Mouse (Mus musculus) heart, embryonic 11.5 days (tissue): Measurements from ENCODE around the gene Hprt. TPM values are rescaled to one million over a fixed set of nuclear protein-coding genes. Genes with fewer than 3 reads are reported as not detected.

Source experiments
- ATAC-seq: fragments of 200-750 bp; cut with Nextera tagmentation; replicated peaks from 2 replicates; pipeline ENCODE4 v1.8.0; 2017; ENCODE audit warnings: moderate library complexity; ENCODE audit not compliant: insufficient number of reproducible peaks, low FRiP score, low TSS enrichment
- H3K27ac ChIP-seq: fragments of 300-500 bp; sonication (generic); 2 replicates; pipeline ENCODE4 v1.5.1; 2014; ENCODE audit warnings: mild to moderate bottlenecking, low read depth, low read length
- H3K27me3 ChIP-seq: fragments of 300-500 bp; sonication (generic); 2 replicates; pipeline ENCODE4 v1.6.1; 2014; ENCODE audit warnings: mild to moderate bottlenecking, low read length, mixed read lengths; ENCODE audit not compliant: control insufficient read depth, insufficient read depth
- H3K36me3 ChIP-seq: fragments of 300-500 bp; sonication (generic); 2 replicates; pipeline ENCODE4 v1.6.1; 2014; ENCODE audit warnings: mild to moderate bottlenecking, low read length, moderate library complexity, mixed read lengths; ENCODE audit not compliant: control insufficient read depth, insufficient read depth
- H3K4me1 ChIP-seq: fragments of 300-500 bp; sonication (generic); 2 replicates; pipeline ENCODE4 v1.6.1; 2014; ENCODE audit warnings: low read length; ENCODE audit not compliant: control insufficient read depth, insufficient read depth
- H3K4me2 ChIP-seq: fragments of 300-500 bp; sonication (generic); 2 replicates; pipeline ENCODE4 v1.6.1; 2014; ENCODE audit warnings: mild to moderate bottlenecking, moderate library complexity
- H3K4me3 ChIP-seq: fragments of 300-500 bp; sonication (generic); 2 replicates; pipeline ENCODE4 v1.5.1; 2014; ENCODE audit warnings: low read depth, low read length
- H3K9ac ChIP-seq: fragments of 300-500 bp; sonication (generic); 2 replicates; pipeline ENCODE4 v1.6.1; 2014; ENCODE audit warnings: mild to moderate bottlenecking, low read depth, low read length, moderate library complexity
- H3K9me3 ChIP-seq: fragments of 300-500 bp; sonication (generic); replicated peaks from 2 replicates; pipeline ENCODE4 v1.6.1; 2016; ENCODE audit warnings: low read length; ENCODE audit not compliant: control insufficient read depth
- WGBS: fragments of 180-500 bp; shearing (Covaris S2); extraction: QIAGEN DNeasy Blood & Tissue Kit; methylation state at CpG from one replicate; pipeline ENCODE4 v1.1.7; 2014; ENCODE audit not compliant: insufficient replicate concordance; 5-methylcytosine and 5-hydroxymethylcytosine counted together
- polyA plus RNA-seq: library from polyadenylated mRNA; unstranded; fragments of >200 nt; fragmentation: Nextera tagmentation; extraction: Ambion mirVana; gene quantifications from 2 replicates; pipeline ENCODE4 v1.2.1, GENCODE M21; 2014

Gene Hprt
- 172 and 183 TPM in 2 replicates for polyA plus RNA-seq

- H3K9ac ChIP-seq = peak within 1 kb of the TSS; percentile 91
- H3K27ac ChIP-seq = peak within 1 kb of the TSS; percentile 93
- H3K4me1 ChIP-seq = peaks cover 2% of the 10 kb centered on the region; the same call in 1 of the 2 replicates
- no peaks in the 10 kb centered on the region for H3K9me3 ChIP-seq
- peak; percentile 95 for ATAC-seq
- peak within 1 kb of the TSS; percentile 73 for H3K4me3 ChIP-seq
- no peaks in the 10 kb centered on the region for H3K27me3 ChIP-seq
- WGBS = 17% methylated on average over 56 of the region's 72 CpGs
- H3K36me3 ChIP-seq = no peaks in the 10 kb centered on the region
- H3K4me2 ChIP-seq = peak within 1 kb of the TSS; percentile 55
Observed at GRCm38 (mm10) chrX:52987905-52988783, at the start of gene Hprt. TSS of gene Hprt (plus strand) at chrX:52988137.

GRCm38 (mm10) chrX:52945509-52945908 is 42.4 kb upstream of the Hprt start:
- whole genome bisulfite sequencing = 80% methylated on average over 5 of the region's 5 CpGs
- H3K27ac ChIP-seq = no peak overlapping the region
- no peak overlapping the region for H3K9ac ChIP-seq
- H3K36me3 ChIP-seq = peaks cover 5% of the 10 kb centered on the region
- H3K27me3 ChIP-seq = no peaks in the 10 kb centered on the region
- H3K9me3 ChIP-seq = no peaks in the 10 kb centered on the region
- H3K4me1 ChIP-seq = no peaks in the 10 kb centered on the region
- ATAC-seq = no peak
- H3K4me3 ChIP-seq = no peak overlapping the region
- no peak overlapping the region for H3K4me2 ChIP-seq

- Histone ChIP-seq H3K27me3 (no peaks in the 10 kb centered on the region), H3K27ac (no peak overlapping the region), H3K4me1 (no peaks in the 10 kb centered on the region), H3K4me2 (no peak overlapping the region), H3K4me3 (no peak overlapping the region), H3K9ac (no peak overlapping the region), H3K36me3 (no peaks in the 10 kb centered on the region), H3K9me3 (no peaks in the 10 kb centered on the region)
- WGBS = 60% methylated on average over 2 of the region's 2 CpGs
- no peak for ATAC-seq
Observed at GRCm38 (mm10) chrX:52949713-52950112, 38.2 kb upstream of the Hprt start.

- H3K4me2 ChIP-seq = no peak overlapping the region
- H3K36me3 ChIP-seq = no peaks in the 10 kb centered on the region
- no peaks in the 10 kb centered on the region for H3K27me3 ChIP-seq
- H3K27ac ChIP-seq = no peak overlapping the region
- H3K4me3 ChIP-seq = no peak overlapping the region
- no peaks in the 10 kb centered on the region for H3K9me3 ChIP-seq
- ATAC-seq = no peak
- no peaks in the 10 kb centered on the region for H3K4me1 ChIP-seq
- 55% methylated on average over 4 of the region's 4 CpGs for WGBS
- H3K9ac ChIP-seq = no peak overlapping the region
Observed at GRCm38 (mm10) chrX:52956942-52957341, 31.0 kb upstream of the Hprt start.

- 43% methylated on average over 5 of the region's 5 CpGs for WGBS
- Histone ChIP-seq H3K36me3 (no peaks in the 10 kb centered on the region; the same call in 1 of the 2 replicates), H3K27ac (peak overlapping the region; percentile 54), H3K4me2 (no peak overlapping the region; the same call in 1 of the 2 replicates), H3K9me3 (no peaks in the 10 kb centered on the region), H3K27me3 (no peaks in the 10 kb centered on the region), H3K4me1 (no peaks in the 10 kb centered on the region), H3K4me3 (no peak overlapping the region), H3K9ac (no peak overlapping the region)
- no peak for ATAC-seq
Observed at GRCm38 (mm10) chrX:52961559-52962110, 26.3 kb upstream of the Hprt start.

- H3K4me2 ChIP-seq = no peak overlapping the region
- no peaks in the 10 kb centered on the region for H3K4me1 ChIP-seq
- WGBS = 55% methylated on average over 2 of the region's 2 CpGs
- H3K9ac ChIP-seq = no peak overlapping the region
- ATAC-seq = no peak
- H3K9me3 ChIP-seq = no peaks in the 10 kb centered on the region
- H3K27ac ChIP-seq = no peak overlapping the region
- H3K36me3 ChIP-seq = no peaks in the 10 kb centered on the region; the same call in 1 of the 2 replicates
- H3K27me3 ChIP-seq = no peaks in the 10 kb centered on the region
- H3K4me3 ChIP-seq = no peak overlapping the region
Observed at GRCm38 (mm10) chrX:52965149-52965548, 22.8 kb upstream of the Hprt start.

GRCm38 (mm10) chrX:52971211-52972006 is 16.5 kb upstream of the Hprt start:
- Histone ChIP-seq H3K27ac (peak overlapping the region; percentile 66), H3K36me3 (no peaks in the 10 kb centered on the region; the same call in 1 of the 2 replicates), H3K4me2 (no peak overlapping the region), H3K4me3 (no peak overlapping the region), H3K4me1 (0 out of 2 replicates have a peak, but pooled peaks cover 2% of the 10 kb centered on the region), H3K9ac (no peak overlapping the region), H3K27me3 (no peaks in the 10 kb centered on the region), H3K9me3 (no peaks in the 10 kb centered on the region)
- 30% methylated on average over 3 of the region's 3 CpGs for WGBS
- peak; percentile 83 for ATAC-seq

- no peak overlapping the region for H3K27ac ChIP-seq
- H3K9ac ChIP-seq = no peak overlapping the region
- H3K36me3 ChIP-seq = no peaks in the 10 kb centered on the region
- WGBS = 81% methylated on average over 1 of the region's 1 CpGs
- no peaks in the 10 kb centered on the region for H3K9me3 ChIP-seq
- no peak overlapping the region for H3K4me2 ChIP-seq
- no peak overlapping the region for H3K4me3 ChIP-seq
- no peak for ATAC-seq
- no peaks in the 10 kb centered on the region for H3K27me3 ChIP-seq
- H3K4me1 ChIP-seq = 0 out of 2 replicates have a peak, but pooled peaks cover 2% of the 10 kb centered on the region
Observed at GRCm38 (mm10) chrX:52972129-52972528, 15.8 kb upstream of the Hprt start.
